Mouse (Mus musculus): ENCODE results near the gene Stam2. TPM values are rescaled to one million over a fixed set of nuclear protein-coding genes. Genes with fewer than 3 reads are reported as not detected.

Stam2 gene
- total and polyA plus RNA-seq, 3 experiments = 9.3 to 20.5 (median 16.5) TPM

GRCm38 (mm10) chr2:52741681-52742255 is 313 bp downstream of the Stam2 start (continued):
- no peak for TF ChIP-seq JUN (IDR thresholded peaks at IDR 0.05; ENCODE audit: insufficient read depth, low read depth, low read length)
- no peak for TF ChIP-seq TCF12 (IDR thresholded peaks at IDR 0.05; ENCODE audit: low read depth, low read length)
- TF ChIP-seq UBTF (IDR thresholded peaks at IDR 0.05; ENCODE audit: low read depth, low read length) = no peak
- TF ChIP-seq NELFE (IDR thresholded peaks at IDR 0.05; ENCODE audit: low read depth, low read length) = peak; percentile 42; the same call in 1 of the 2 replicates
- TF ChIP-seq CHD2 (IDR thresholded peaks at IDR 0.05; ENCODE audit: low read length) = no peak
- no peak; the same call in 1 of the 2 replicates for TF ChIP-seq SMC3 (IDR thresholded peaks at IDR 0.05; ENCODE audit: low read depth, low read length)
- peak; percentile 77 for TF ChIP-seq POLR2A (IDR thresholded peaks at IDR 0.05; ENCODE audit: low read depth, low read length)
- no peak for TF ChIP-seq HCFC1 (IDR thresholded peaks at IDR 0.05; ENCODE audit: low read depth, low read length)
- TF ChIP-seq TBP (conservative IDR thresholded peaks at IDR 0.05; ENCODE audit: low read depth, low read length) = no peak

- DNase-seq (ENCODE audit: extremely low read depth) = no peak
- Histone ChIP-seq H3K9me3 (replicated peaks; ENCODE audit: low read length) (no peaks in the 10 kb centered on the region), H3K36me3 (replicated peaks in 1 of 2; ENCODE audit: control insufficient read depth in 1 of 2, insufficient read depth in 1 of 2, low read length in 1 of 2) (peaks cover 3 to 24% of the 10 kb centered on the region in 2 experiments), H3K27me3 (replicated peaks) (no peaks in the 10 kb centered on the region), H3K4me3 (replicated peaks in 1 of 3; ENCODE audit: low read depth in 2 of 3, low read length in 2 of 3, poor library complexity in 1 of 3) (no peak overlapping the region), H3K4me2 (ENCODE audit: insufficient read depth, low read depth, poor library complexity, severe bottlenecking) (peak overlapping the region; percentile 32), H3K4me1 (ENCODE audit: control insufficient read depth in 1 of 2, insufficient read depth in 2 of 2) (peaks cover 0 to 19% of the 10 kb centered on the region in 2 experiments; a peak in 1 of 4 replicates), H3K9ac (ENCODE audit: insufficient read depth, low read depth) (0 out of 2 replicates have a peak overlapping the region, but pooled peaks have one; percentile 1), H3K79me2 (replicated peaks; ENCODE audit: control insufficient read depth, extremely low read depth, insufficient read depth, poor library complexity, severe bottlenecking) (peaks cover 14% of the 10 kb centered on the region), H3K27ac (ENCODE audit: insufficient read depth, low read depth) (no peak overlapping the region)
- dilution Hi-C loops (cut with MboI; ENCODE audit: extremely low pct_ligation_motif_present, extremely low pct_unique_long_range_greater_than_20kb, low sequenced_read_pairs) (no loop called here), in situ Hi-C loops (cut with MboI; ENCODE audit: low pct_ligation_motif_present, low pct_unique_long_range_greater_than_20kb, low sequenced_read_pairs) (loop anchor here (5.0 kb wide), 1 partner anchor 108 kb away; no protein-coding TSS in a partner anchor)
- TF ChIP-seq JUN (IDR thresholded peaks at IDR 0.05; ENCODE audit: insufficient read depth, low read depth, low read length) = no peak
- no peak for TF ChIP-seq USF2 (conservative IDR thresholded peaks at IDR 0.05; ENCODE audit: low read depth, low read length)
- TF ChIP-seq ELF1 (IDR thresholded peaks at IDR 0.05; ENCODE audit: low read depth, low read length) = no peak
- no peak for TF ChIP-seq MAZ (IDR thresholded peaks at IDR 0.05; ENCODE audit: low read depth, low read length)
- no peak for TF ChIP-seq TCF12 (IDR thresholded peaks at IDR 0.05; ENCODE audit: low read depth, low read length)
- TF ChIP-seq E2F4 (IDR thresholded peaks at IDR 0.05; ENCODE audit: insufficient replicate concordance, low read depth, low read length) = no peak
- TF ChIP-seq KAT2A (IDR thresholded peaks at IDR 0.05; ENCODE audit: insufficient replicate concordance, low read length) = no peak
- no peak for TF ChIP-seq ZC3H11A (IDR thresholded peaks at IDR 0.05; ENCODE audit: low read depth, low read length)
- TF ChIP-seq JUND (conservative IDR thresholded peaks at IDR 0.05; ENCODE audit: low read depth, low read length) = no peak
- no peak for TF ChIP-seq GABPA (IDR thresholded peaks at IDR 0.05; ENCODE audit: insufficient replicate concordance, low read depth, low read length)
- no peak for TF ChIP-seq UBTF (IDR thresholded peaks at IDR 0.05; ENCODE audit: low read depth, low read length)
- no peak for TF ChIP-seq MXI1 (IDR thresholded peaks at IDR 0.05; ENCODE audit: low read depth, low read length)
- TF ChIP-seq RAD21 (IDR thresholded peaks at IDR 0.05; ENCODE audit: low read depth, low read length) = no peak
- no peak for TF ChIP-seq USF1 (IDR thresholded peaks at IDR 0.05; ENCODE audit: low read depth, low read length)
- TF ChIP-seq NRF1 (IDR thresholded peaks at IDR 0.05; ENCODE audit: low read depth, low read length) = no peak
- no peak for TF ChIP-seq POLR2A (IDR thresholded peaks at IDR 0.05; ENCODE audit: low read depth, low read length)
- TF ChIP-seq POLR2AphosphoS2 (IDR thresholded peaks at IDR 0.05; ENCODE audit: low read depth, low read length) = no peak
- no peak for TF ChIP-seq ETS1 (conservative IDR thresholded peaks at IDR 0.05; ENCODE audit: low read depth, low read length)
- no peak for TF ChIP-seq ZKSCAN1 (IDR thresholded peaks at IDR 0.05; ENCODE audit: borderline replicate concordance, low read depth, low read length)
Observed at GRCm38 (mm10) chr2:52740596-52740995, 1.5 kb downstream of the Stam2 start.
